Mouse (Mus musculus): Measurements from ENCODE around the gene Prm3.

DNA sequence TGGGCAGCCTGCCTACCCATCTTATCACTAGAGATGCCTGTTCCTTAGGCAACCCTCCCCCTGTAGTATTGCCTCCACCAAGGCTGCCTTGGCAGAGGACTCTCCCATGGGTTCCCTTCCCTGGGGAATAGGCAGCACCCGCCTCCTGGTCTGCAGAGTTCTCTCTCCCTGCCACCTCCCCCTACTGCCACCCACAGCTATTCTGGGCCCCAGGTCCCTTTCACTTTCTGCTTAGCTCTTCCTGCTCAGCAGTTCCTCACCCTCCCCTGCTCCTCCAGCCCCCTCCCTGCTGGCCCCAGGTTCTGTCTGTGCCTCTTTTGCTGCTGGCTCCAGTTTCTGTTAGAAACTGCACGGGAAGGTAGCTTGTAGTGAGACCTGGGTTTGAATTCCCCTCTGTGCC is 21.1 kb downstream of the Prm3 start:
- TF ChIP-seq CTCF (IDR thresholded peaks at IDR 0.05; ENCODE audit: extremely low read depth, insufficient read length, insufficient replicate concordance, low read depth, low read length), result no peak
- TF ChIP-seq POLR2A (IDR thresholded peaks at IDR 0.05; ENCODE audit: low read depth, low read length), result no peak

Data from small intestine, adult 2 months (tissue).